Mouse (Mus musculus) spleen, adult 18-20 months (tissue): ENCODE measurements around the gene Exoc3l2.
A peak's percentile ranks its signal among the peaks of the same experiment; 100 is the strongest.

ENCODE experiments used
- DNase-seq, 2 experiments: peaks; one replicate each; pipeline ENCODE4 v3.0.0; 2022; ENCODE audit warnings: mixed read lengths in 2 of 2

Exoc3l2 gene

GRCm38 (mm10) chr7:19462884-19463381, at the start of gene Exoc3l2:
Gene Exoc3l2 (plus strand): TSS chr7:19463331.
- no peak for DNase-seq

- DNase-seq: no peak
These were observed 49.6 kb upstream of the Exoc3l2 start for GRCm38 (mm10) chr7:19413525-19413924.

- DNase-seq: no peak
These were observed 46.5 kb upstream of the Exoc3l2 start for GRCm38 (mm10) chr7:19416590-19416989.

GRCm38 (mm10) chr7:19420121-19420520, 43.0 kb upstream of the Exoc3l2 start:
- no peak for DNase-seq

- peak; percentile 74 to 85 for DNase-seq
These were observed 42.1 kb upstream of the Exoc3l2 start for GRCm38 (mm10) chr7:19420821-19421636.

GRCm38 (mm10) chr7:19423083-19423482, 40.0 kb upstream of the Exoc3l2 start:
- DNase-seq: no peak

GRCm38 (mm10) chr7:19424051-19424450, 39.1 kb upstream of the Exoc3l2 start:
- DNase-seq: no peak

GRCm38 (mm10) chr7:19426349-19426748, 36.8 kb upstream of the Exoc3l2 start:
- DNase-seq: no peak

GRCm38 (mm10) chr7:19426888-19427287, 36.2 kb upstream of the Exoc3l2 start:
- no peak for DNase-seq

GRCm38 (mm10) chr7:19427999-19428650, 35.0 kb upstream of the Exoc3l2 start:
- peak in 1 of 2 experiments; percentile 19 for DNase-seq

- DNase-seq: no peak
These were observed 33.4 kb upstream of the Exoc3l2 start for GRCm38 (mm10) chr7:19429726-19430125.

GRCm38 (mm10) chr7:19430402-19430801, 32.7 kb upstream of the Exoc3l2 start:
- no peak for DNase-seq

GRCm38 (mm10) chr7:19432475-19432874, 30.7 kb upstream of the Exoc3l2 start:
- no peak for DNase-seq

GRCm38 (mm10) chr7:19436276-19436675, 26.9 kb upstream of the Exoc3l2 start:
- DNase-seq: no peak

- no peak for DNase-seq
These were observed 26.1 kb upstream of the Exoc3l2 start for GRCm38 (mm10) chr7:19437048-19437447.

- no peak for DNase-seq
These were observed 21.6 kb upstream of the Exoc3l2 start for GRCm38 (mm10) chr7:19441448-19442091.

- DNase-seq: peak; percentile 37 to 79
These were observed 19.8 kb upstream of the Exoc3l2 start for GRCm38 (mm10) chr7:19443344-19443743.

GRCm38 (mm10) chr7:19444801-19445200, 18.3 kb upstream of the Exoc3l2 start:
- no peak for DNase-seq

- DNase-seq: no peak
These were observed 15.4 kb upstream of the Exoc3l2 start for GRCm38 (mm10) chr7:19447689-19448088.

- no peak for DNase-seq
These were observed 14.0 kb upstream of the Exoc3l2 start for GRCm38 (mm10) chr7:19449165-19449564.

- DNase-seq: no peak
These were observed 7.9 kb upstream of the Exoc3l2 start for GRCm38 (mm10) chr7:19455186-19455585.

GRCm38 (mm10) chr7:19455819-19456495, 7.2 kb upstream of the Exoc3l2 start:
- DNase-seq: no peak

GRCm38 (mm10) chr7:19456628-19457027, 6.5 kb upstream of the Exoc3l2 start:
- no peak for DNase-seq
